ENCODE assay signal across 8 mouse cellular contexts in the genomic region with DNA sequence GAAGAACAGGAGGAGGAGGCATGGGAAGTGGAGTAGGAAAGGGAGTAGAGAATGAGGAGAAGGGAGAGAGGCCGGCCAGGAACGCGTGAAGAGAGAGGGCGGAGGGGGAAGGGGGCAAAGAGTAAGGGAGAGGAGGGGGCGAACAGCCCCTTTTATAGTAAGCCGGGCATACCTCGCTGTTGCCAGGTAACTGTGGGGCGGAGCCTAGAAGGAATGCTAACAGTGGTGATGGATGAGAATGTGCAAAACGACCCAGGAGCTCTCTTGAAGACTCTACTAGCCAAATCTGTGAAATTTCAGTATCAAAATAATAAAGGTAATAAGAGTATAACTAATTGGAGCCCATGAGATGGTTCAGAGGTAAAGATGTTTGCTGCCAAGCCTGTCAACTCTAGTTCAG. TPM values are rescaled to one million over a fixed set of nuclear protein-coding genes. Genes with fewer than 3 reads are reported as not detected.
DNase-seq lines count a peak whose midpoint lies in the region; ATAC-seq and TF ChIP-seq lines count a peak whose summit lies in the region.

No protein-coding gene starts in this region.

- H3K4me1 ChIP-seq in MEL (ENCODE audit: control insufficient read depth in 1 of 2, insufficient read depth in 2 of 2, low read length in 2 of 2) = peaks cover 6 to 12% of the 10 kb centered on the region in 2 experiments
- 0 out of 2 replicates have a peak, but pooled peaks cover 2% of the 10 kb centered on the region for H3K4me1 ChIP-seq in embryonic fibroblast, embryonic 13.5 days (ENCODE audit: control insufficient read depth, insufficient read depth, low read length)
- H3K4me1 ChIP-seq in intestine, embryonic 16.5 days (ENCODE audit: control insufficient read depth, insufficient read depth, low read length) = peaks cover 12% of the 10 kb centered on the region
- H3K4me1 ChIP-seq in liver, embryonic 12.5 days = peaks cover 36% of the 10 kb centered on the region
- peaks cover 31% of the 10 kb centered on the region for H3K4me1 ChIP-seq in neural tube, embryonic 13.5 days (replicated peaks)

- ATAC-seq in intestine, embryonic 16.5 days = peak; percentile 33
- ATAC-seq in liver, embryonic 12.5 days = peak; percentile 9
- peak; percentile 72 for ATAC-seq in neural tube, embryonic 13.5 days (ENCODE audit: low read depth)

- H3K36me3 ChIP-seq in MEL (ENCODE audit: control insufficient read depth in 1 of 2, insufficient read depth in 2 of 2, low read length in 2 of 2) = peaks cover 0 to 17% of the 10 kb centered on the region in 2 experiments; a peak in 2 of 4 replicates
- no peaks in the 10 kb centered on the region; the same call in 1 of the 2 replicates for H3K36me3 ChIP-seq in intestine, embryonic 16.5 days (ENCODE audit: control insufficient read depth, insufficient read depth, low read length)
- peaks cover 17% of the 10 kb centered on the region for H3K36me3 ChIP-seq in liver, embryonic 12.5 days
- peaks cover 13% of the 10 kb centered on the region; the same call in 1 of the 2 replicates for H3K36me3 ChIP-seq in neural tube, embryonic 13.5 days

- peak overlapping the region; percentile 89 for H3K9ac ChIP-seq in MEL (ENCODE audit: control insufficient read depth, low read depth, low read length, poor library complexity, severe bottlenecking)
- peak overlapping the region; percentile 73 for H3K9ac ChIP-seq in intestine, embryonic 16.5 days (ENCODE audit: low read depth, low read length)
- H3K9ac ChIP-seq in liver, embryonic 12.5 days = peak overlapping the region; percentile 81
- peak overlapping the region; percentile 91 for H3K9ac ChIP-seq in neural tube, embryonic 13.5 days

- intact Hi-C loops in gastrocnemius, adult 2 months (cut with DNase I) = loop anchor here (2.0 kb wide), 1 partner anchor 44 kb away; the partner anchor contains the start of gene Limk2

- no peaks in the 10 kb centered on the region for H3K9me3 ChIP-seq in MEL (replicated peaks; ENCODE audit: insufficient read depth, low read length)
- no peaks in the 10 kb centered on the region for H3K9me3 ChIP-seq in intestine, embryonic 16.5 days (ENCODE audit: control insufficient read depth, low read length)
- no peaks in the 10 kb centered on the region for H3K9me3 ChIP-seq in liver, embryonic 12.5 days (replicated peaks)
- H3K9me3 ChIP-seq in neural tube, embryonic 13.5 days = no peaks in the 10 kb centered on the region

- TF ChIP-seq EP300 in MEL (IDR thresholded peaks at IDR 0.05; ENCODE audit: low read depth in 1 of 2, low read length in 2 of 2) = 0 out of 4 replicates have a peak, but pooled peaks of 1 of the 2 experiments have one; percentile 11

- peaks cover 15% of the 10 kb centered on the region for H3K79me2 ChIP-seq in MEL (ENCODE audit: control insufficient read depth, insufficient read depth, low read length, poor library complexity)

- H3K27ac ChIP-seq in gastrocnemius, adult 2 months = peak overlapping the region; percentile 97
- peak overlapping the region; percentile 72 for H3K27ac ChIP-seq in MEL (ENCODE audit: control insufficient read depth, low read depth, low read length)
- peak overlapping the region; percentile 88 for H3K27ac ChIP-seq in embryonic fibroblast, embryonic 13.5 days (ENCODE audit: insufficient read depth, low read length)
- peak overlapping the region; percentile 90 for H3K27ac ChIP-seq in intestine, embryonic 16.5 days (ENCODE audit: low read length)
- peak overlapping the region; percentile 86 for H3K27ac ChIP-seq in liver, embryonic 12.5 days
- peak overlapping the region; percentile 92 for H3K27ac ChIP-seq in neural tube, embryonic 13.5 days (replicated peaks)

- no peak for TF ChIP-seq RAD21 in MEL (IDR thresholded peaks at IDR 0.05; ENCODE audit: low read depth, low read length)

- no peak for TF ChIP-seq CTCF in gastrocnemius, adult 2 months (IDR thresholded peaks at IDR 0.05)
- no peak for TF ChIP-seq CTCF in MEL (IDR thresholded peaks at IDR 0.05 in 2 of 3, conservative IDR thresholded peaks at IDR 0.05 in 1 of 3; ENCODE audit: control insufficient read depth in 1 of 3, insufficient read depth in 1 of 3, low read depth in 2 of 3, low read length in 3 of 3, poor library complexity in 1 of 3, severe bottlenecking in 1 of 3)
- TF ChIP-seq CTCF in embryonic fibroblast, embryonic 13.5 days (IDR thresholded peaks at IDR 0.05; ENCODE audit: borderline replicate concordance, insufficient read depth, low read length) = no peak

- no peaks in the 10 kb centered on the region for H3K27me3 ChIP-seq in MEL (ENCODE audit: control insufficient read depth in 1 of 2, insufficient read depth in 2 of 2, low read length in 2 of 2)
- H3K27me3 ChIP-seq in intestine, embryonic 16.5 days (replicated peaks; ENCODE audit: control insufficient read depth, insufficient read depth, low read length) = no peaks in the 10 kb centered on the region
- H3K27me3 ChIP-seq in liver, embryonic 12.5 days (replicated peaks) = no peaks in the 10 kb centered on the region
- H3K27me3 ChIP-seq in neural tube, embryonic 13.5 days = no peaks in the 10 kb centered on the region

- DNase-seq in gastrocnemius, adult 2 months = peak; percentile 24
- DNase-seq in gastrocnemius, adult 8-10 months (ENCODE audit: low spot score in 2 of 2) = no peak
- DNase-seq in MEL (ENCODE audit: low read depth, low spot score) = no peak
- no peak for DNase-seq in gastrocnemius, postnatal 10 days

- H3K4me2 ChIP-seq in intestine, embryonic 16.5 days (ENCODE audit: low read depth, low read length) = peak overlapping the region; percentile 92
- peak overlapping the region; percentile 98 for H3K4me2 ChIP-seq in liver, embryonic 12.5 days
- peak overlapping the region; percentile 93 for H3K4me2 ChIP-seq in neural tube, embryonic 13.5 days

- TF ChIP-seq POLR2A in MEL (IDR thresholded peaks at IDR 0.05; ENCODE audit: control insufficient read depth in 1 of 2, insufficient read depth in 1 of 2, low read depth in 1 of 2, low read length in 2 of 2, poor library complexity in 1 of 2) = no peak
- no peak for TF ChIP-seq POLR2A in embryonic fibroblast, embryonic 13.5 days (IDR thresholded peaks at IDR 0.05; ENCODE audit: low read depth, low read length)

- WGBS in intestine, embryonic 16.5 days = under 1% methylated on average over 9 of the region's 9 CpGs
- 2% methylated on average over 9 of the region's 9 CpGs for WGBS in liver, embryonic 12.5 days (ENCODE audit: insufficient replicate concordance)
- WGBS in neural tube, embryonic 13.5 days = under 1% methylated on average over 9 of the region's 9 CpGs

- peak overlapping the region; percentile 92 for H3K4me3 ChIP-seq in gastrocnemius, adult 2 months
- peak overlapping the region; percentile 67 to 94 for H3K4me3 ChIP-seq in MEL (ENCODE audit: control insufficient read depth in 1 of 2, insufficient read depth in 1 of 2, low read depth in 2 of 2, low read length in 2 of 2)
- peak overlapping the region; percentile 76 for H3K4me3 ChIP-seq in embryonic fibroblast, embryonic 13.5 days (ENCODE audit: insufficient read depth, low read length)
- H3K4me3 ChIP-seq in intestine, embryonic 16.5 days (ENCODE audit: low read length) = peak overlapping the region; percentile 93
- peak overlapping the region; percentile 81 for H3K4me3 ChIP-seq in liver, embryonic 12.5 days
- H3K4me3 ChIP-seq in neural tube, embryonic 13.5 days = peak overlapping the region; percentile 86

RNA-seq across cellular contexts. Expression of gene Rnf185, which starts 0.6 kb away (rescaled TPM):
- total RNA-seq in gastrocnemius, adult 2 months (2021) = 10 to 100 TPM; 18.9 to 19.4 TPM
- 10 to 100 TPM; 15.4 to 23.1 (median 16.3) TPM for total RNA-seq in gastrocnemius, adult 8-10 months (2022)
- total RNA-seq in MEL (2012; rRNA removed) = 9.5 and 9.9 TPM in 2 replicates
- polyA plus RNA-seq in MEL (2012; ENCODE audit: insufficient read depth in 1 of 2, insufficient read length in 2 of 2, low read depth in 1 of 2, low replicate concordance in 2 of 2, missing spikeins in 1 of 2) = 10 to 100 TPM in 1 of 2 experiments, not detected in 1; 13.8 TPM
- 27.3 and 30.9 TPM in 2 replicates for polyA plus RNA-seq in embryonic fibroblast, embryonic 13.5 days (2011; ENCODE audit: insufficient read length, low read depth, missing spikeins)
- polyA plus RNA-seq in intestine, embryonic 16.5 days (2015; fragmentation: Nextera tagmentation; extraction: Ambion mirVana) = 34.1 and 36.1 TPM in 2 replicates
- polyA plus RNA-seq in liver, embryonic 12.5 days (2016; fragmentation: Nextera tagmentation; extraction: Ambion mirVana) = 9.4 and 9.6 TPM in 2 replicates
- polyA plus RNA-seq in neural tube, embryonic 13.5 days (2015; fragmentation: Nextera tagmentation; extraction: Ambion mirVana) = 40.8 and 41.8 TPM in 2 replicates
- total RNA-seq in gastrocnemius, postnatal 10 days (2021) = 10 to 100 TPM; 19.6 to 21.3 TPM

RNA-seq across cellular contexts. Expression of gene Pla2g3, which starts 35.3 kb away (rescaled TPM):
- not detected for total RNA-seq in gastrocnemius, adult 2 months (2021)
- not detected for total RNA-seq in gastrocnemius, adult 8-10 months (2022)
- total RNA-seq in MEL (2012; rRNA removed) = 0.15 and 0.29 TPM in 2 replicates
- polyA plus RNA-seq in MEL (2012; ENCODE audit: insufficient read depth in 1 of 2, insufficient read length in 2 of 2, low read depth in 1 of 2, low replicate concordance in 2 of 2, missing spikeins in 1 of 2) = under 1 TPM in 1 of 2 experiments, not detected in 1; 0.39 TPM
- polyA plus RNA-seq in embryonic fibroblast, embryonic 13.5 days (2011; ENCODE audit: insufficient read length, low read depth, missing spikeins) = 0.25 TPM in 1 of 2 replicates, not detected in the other
- polyA plus RNA-seq in intestine, embryonic 16.5 days (2015; fragmentation: Nextera tagmentation; extraction: Ambion mirVana) = 0.33 and 0.43 TPM in 2 replicates
- 0.06 and 0.24 TPM in 2 replicates for polyA plus RNA-seq in liver, embryonic 12.5 days (2016; fragmentation: Nextera tagmentation; extraction: Ambion mirVana)
- polyA plus RNA-seq in neural tube, embryonic 13.5 days (2015; fragmentation: Nextera tagmentation; extraction: Ambion mirVana) = 0.58 and 0.61 TPM in 2 replicates
- under 1 TPM in 1 of 2 experiments, not detected in 1; 0.09 TPM for total RNA-seq in gastrocnemius, postnatal 10 days (2021)

RNA-seq across cellular contexts. Expression of gene Limk2, which starts 43.8 kb away (rescaled TPM):
- total RNA-seq in gastrocnemius, adult 2 months (2021) = 10 to 100 TPM; 10.0 to 11.5 TPM
- total RNA-seq in gastrocnemius, adult 8-10 months (2022) = 10 to 100 TPM; 10.9 to 12.5 (median 11.9) TPM
- 19.6 and 21.9 TPM in 2 replicates for total RNA-seq in MEL (2012; rRNA removed)
- polyA plus RNA-seq in MEL (2012; ENCODE audit: insufficient read depth in 1 of 2, insufficient read length in 2 of 2, low read depth in 1 of 2, low replicate concordance in 2 of 2, missing spikeins in 1 of 2) = 10 to 100 TPM in 1 of 2 experiments, not detected in 1; 29.1 TPM
- 58.3 and 68.6 TPM in 2 replicates for polyA plus RNA-seq in embryonic fibroblast, embryonic 13.5 days (2011; ENCODE audit: insufficient read length, low read depth, missing spikeins)
- polyA plus RNA-seq in intestine, embryonic 16.5 days (2015; fragmentation: Nextera tagmentation; extraction: Ambion mirVana) = 81.3 and 90.6 TPM in 2 replicates
- 15.0 and 16.1 TPM in 2 replicates for polyA plus RNA-seq in liver, embryonic 12.5 days (2016; fragmentation: Nextera tagmentation; extraction: Ambion mirVana)
- 128 and 143 TPM in 2 replicates for polyA plus RNA-seq in neural tube, embryonic 13.5 days (2015; fragmentation: Nextera tagmentation; extraction: Ambion mirVana)
- 10 to 100 TPM; 18.0 to 20.6 TPM for total RNA-seq in gastrocnemius, postnatal 10 days (2021)

RNA-seq across cellular contexts. Expression of gene Inpp5j, which starts 51.9 kb away (rescaled TPM):
- total RNA-seq in gastrocnemius, adult 2 months (2021) = 1 to 10 TPM; 2.3 to 5.7 TPM
- total RNA-seq in gastrocnemius, adult 8-10 months (2022) = 1 to 10 TPM; 1.3 to 2.4 (median 1.7) TPM
- 0.23 TPM in 2 replicates for total RNA-seq in MEL (2012; rRNA removed)
- 1 to 10 TPM in 1 of 2 experiments, not detected in 1; 2.9 TPM for polyA plus RNA-seq in MEL (2012; ENCODE audit: insufficient read depth in 1 of 2, insufficient read length in 2 of 2, low read depth in 1 of 2, low replicate concordance in 2 of 2, missing spikeins in 1 of 2)
- polyA plus RNA-seq in embryonic fibroblast, embryonic 13.5 days (2011; ENCODE audit: insufficient read length, low read depth, missing spikeins) = not detected in 2 replicates
- 5.6 and 5.9 TPM in 2 replicates for polyA plus RNA-seq in intestine, embryonic 16.5 days (2015; fragmentation: Nextera tagmentation; extraction: Ambion mirVana)
- polyA plus RNA-seq in liver, embryonic 12.5 days (2016; fragmentation: Nextera tagmentation; extraction: Ambion mirVana) = 0.17 and 0.36 TPM in 2 replicates
- polyA plus RNA-seq in neural tube, embryonic 13.5 days (2015; fragmentation: Nextera tagmentation; extraction: Ambion mirVana) = 3.9 and 4.3 TPM in 2 replicates
- 1 to 10 TPM; 1.8 to 2.2 TPM for total RNA-seq in gastrocnemius, postnatal 10 days (2021)

Comparison
In these comparisons a context has a peak if more than half of its experiments do, and no peak if none do; other contexts are left out.
1. ATAC-seq: peak in every context shown above with its lines; median percentile 72 in neural tube, embryonic 13.5 days; 33 in intestine, embryonic 16.5 days; 9 in liver, embryonic 12.5 days.